Mouse (Mus musculus) monocyte, adult 5-6 weeks (primary cell): ENCODE data around the gene Zfp609. TPM values are rescaled to one million over a fixed set of nuclear protein-coding genes. Genes with fewer than 3 reads are reported as not detected.
"Not testable (repeated sequence)": the region's sequence is repeated elsewhere in the genome, so short reads cannot be mapped to it uniquely, and the experiment has no call there.

ENCODE experiments used
- ATAC-seq: fragments of 153-309, 156-312 bp; replicated peaks from 2 replicates; pipeline ENCODE4 v1.8.0; 2017; ENCODE audit warnings: mild to moderate bottlenecking; ENCODE audit not compliant: low TSS enrichment, insufficient number of reproducible peaks, severe bottlenecking, poor library complexity, low FRiP score
- total RNA-seq: library from RNA; stranded (forward); fragments of 200-1000, 200-491, 200-594 nt; gene quantifications from 3 replicates; pipeline ENCODE4 v1.2.3, GENCODE M21; 2017

Gene Zfp609
- total RNA-seq, 1 experiment from 2014 or later, result 4.8 TPM

GRCm38 (mm10) chr9:65692959-65693603 is 134.3 kb downstream of the Zfp609 start:
- peak; percentile 81 for ATAC-seq

GRCm38 (mm10) chr9:65692466-65692865 is 134.9 kb downstream of the Zfp609 start:
- no peak for ATAC-seq

- not testable (repeated sequence) for ATAC-seq
Observed at GRCm38 (mm10) chr9:65689869-65690268, 137.5 kb downstream of the Zfp609 start.

GRCm38 (mm10) chr9:65684704-65685103 is 142.7 kb downstream of the Zfp609 start:
- no peak for ATAC-seq

GRCm38 (mm10) chr9:65682994-65683393 is 144.4 kb downstream of the Zfp609 start:
- ATAC-seq, result no peak

- ATAC-seq, result no peak
Observed at GRCm38 (mm10) chr9:65682183-65682582, 145.2 kb downstream of the Zfp609 start.

- ATAC-seq, result no peak
Observed at GRCm38 (mm10) chr9:65681634-65681940, 145.8 kb downstream of the Zfp609 start.

- ATAC-seq, result peak; percentile 63
Observed at GRCm38 (mm10) chr9:65680938-65681633, 146.3 kb downstream of the Zfp609 start.

- no peak for ATAC-seq
Observed at GRCm38 (mm10) chr9:65679181-65679761, 148.1 kb downstream of the Zfp609 start.

- no peak for ATAC-seq
Observed at GRCm38 (mm10) chr9:65677119-65677462, 150.3 kb downstream of the Zfp609 start.

GRCm38 (mm10) chr9:65676358-65677118 is 150.8 kb downstream of the Zfp609 start:
- peak; percentile 91 for ATAC-seq

GRCm38 (mm10) chr9:65675461-65676357 is 151.7 kb downstream of the Zfp609 start:
- ATAC-seq, result no peak

GRCm38 (mm10) chr9:65672996-65673395 is 154.4 kb downstream of the Zfp609 start:
- no peak for ATAC-seq

GRCm38 (mm10) chr9:65671431-65671931 is 155.9 kb downstream of the Zfp609 start:
- peak; percentile 28; the same call in 1 of the 2 replicates for ATAC-seq

GRCm38 (mm10) chr9:65667701-65668100 is 159.7 kb downstream of the Zfp609 start, which contains the start of gene Oaz2:
TSS of gene Oaz2 (plus strand) at chr9:65668001.
- ATAC-seq, result no peak

- peak; percentile 54; the same call in 1 of the 2 replicates for ATAC-seq
Observed at GRCm38 (mm10) chr9:65666042-65666441, 161.3 kb downstream of the Zfp609 start.

- ATAC-seq, result peak; percentile 52; the same call in 1 of the 2 replicates
Observed at GRCm38 (mm10) chr9:65664163-65664562, 163.2 kb downstream of the Zfp609 start.

GRCm38 (mm10) chr9:65661493-65661892 is 165.9 kb downstream of the Zfp609 start:
- ATAC-seq, result no peak
